Mouse (Mus musculus) spleen, adult 2 months (tissue): Measurements from ENCODE around the gene Irf3.

ENCODE experiments used
- CTCF ChIP-seq: fragments of 200-500 bp; IDR thresholded peaks from 2 replicates; pipeline ENCODE4 v1.5.1; 2011; ENCODE audit warnings: mild to moderate bottlenecking, inconsistent platforms; ENCODE audit not compliant: insufficient read depth, insufficient read length, insufficient replicate concordance; ENCODE audit errors: extremely low read depth
- POLR2A ChIP-seq: fragments of 200-500 bp; IDR thresholded peaks from 2 replicates; pipeline ENCODE4 v1.6.1; 2011; ENCODE audit warnings: low read depth, low read length, inconsistent platforms

GRCm38 (mm10) chr7:45017242-45018061 is 20.0 kb downstream of the Irf3 start, which contains the start of gene Rras:
- no peak; the same call in 1 of the 2 replicates for TF ChIP-seq POLR2A
- no peak for TF ChIP-seq CTCF
